Mouse (Mus musculus) forebrain, embryonic 10.5 days (tissue): ENCODE measurements at regions not wholly inside any gene's neighbourhood (a gene's known extent, or its start where the extent isn't known, plus 50 kb on each side); places are given as distances from the start of the nearest gene placed in this dataset.

Source experiments
- DNase-seq: peaks from one replicate; pipeline ENCODE4 v3.0.0-alpha.2; 2017; ENCODE audit warnings: low spot score; ENCODE audit errors: extremely low spot score
- H3K27ac ChIP-seq: fragments of 300-500 bp; sonication (generic); 2 replicates; pipeline ENCODE4 v1.5.1; 2016; ENCODE audit warnings: mild to moderate bottlenecking
- H3K27me3 ChIP-seq: fragments of 300-500 bp; sonication (generic); 2 replicates; pipeline ENCODE4 v1.6.1; 2016; ENCODE audit warnings: mild to moderate bottlenecking; ENCODE audit not compliant: poor library complexity, severe bottlenecking
- H3K36me3 ChIP-seq: fragments of 300-500 bp; sonication (generic); replicated peaks from 2 replicates; pipeline ENCODE4 v1.6.1; 2016; ENCODE audit warnings: mild to moderate bottlenecking, moderate library complexity
- H3K4me1 ChIP-seq: fragments of 300-500 bp; sonication (generic); 2 replicates; pipeline ENCODE4 v1.6.1; 2016
- H3K4me3 ChIP-seq: fragments of 300-500 bp; sonication (generic); 2 replicates; pipeline ENCODE4 v1.5.1; 2016; ENCODE audit warnings: mild to moderate bottlenecking, moderate library complexity
- H3K9me3 ChIP-seq: fragments of 300-500 bp; sonication (generic); 2 replicates; pipeline ENCODE4 v1.6.1; 2016; ENCODE audit warnings: mild to moderate bottlenecking, moderate library complexity
- WGBS: fragments of 180-500 bp; shearing (Covaris S2); methylation state at CpG from one replicate; pipeline ENCODE4 v1.1.7; 2016; 5-methylcytosine and 5-hydroxymethylcytosine counted together

DNA sequence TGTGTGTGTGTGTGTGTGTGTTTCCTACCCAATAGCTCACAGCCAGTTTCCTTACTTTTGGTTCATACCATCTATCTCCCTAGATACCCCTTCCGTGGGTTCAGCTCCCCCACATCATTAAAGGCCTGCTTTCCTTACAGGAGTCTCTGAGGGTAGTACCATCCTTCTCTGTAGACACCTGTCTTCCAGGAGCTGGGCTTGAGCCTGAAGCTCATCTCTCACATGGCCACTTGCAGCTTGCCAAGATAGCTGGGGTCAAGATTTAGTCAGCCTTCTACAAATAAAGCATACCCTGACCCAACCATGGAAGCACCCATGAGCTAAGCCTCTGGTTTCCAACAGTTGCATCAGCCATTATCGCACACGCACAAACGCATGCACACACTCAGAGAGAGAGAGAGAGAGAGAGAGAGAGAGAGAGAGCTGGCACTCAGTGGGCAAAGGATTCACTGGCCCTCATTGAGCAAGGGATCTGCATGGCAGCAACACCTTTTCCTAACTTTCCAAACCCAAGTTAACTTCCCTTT is 88.3 kb upstream of the Pabpc6 start:
- Histone ChIP-seq H3K27ac (no peak overlapping the region; the same call in 1 of the 2 replicates), H3K27me3 (peaks cover 25% of the 10 kb centered on the region), H3K9me3 (no peaks in the 10 kb centered on the region), H3K4me3 (no peak overlapping the region), H3K36me3 (no peaks in the 10 kb centered on the region), H3K4me1 (peaks cover 44% of the 10 kb centered on the region)
- 94% methylated on average over 4 of the region's 4 CpGs for WGBS
- no peak for DNase-seq

- H3K27ac ChIP-seq, result peak overlapping the region; percentile 66
- no peaks in the 10 kb centered on the region for H3K9me3 ChIP-seq
- peaks cover 20% of the 10 kb centered on the region for H3K27me3 ChIP-seq
- 85% methylated on average over 12 of the region's 12 CpGs for WGBS
- no peak for DNase-seq
- peaks cover 38% of the 10 kb centered on the region for H3K4me1 ChIP-seq
- no peak overlapping the region for H3K4me3 ChIP-seq
- H3K36me3 ChIP-seq, result no peaks in the 10 kb centered on the region
Measured at GRCm38 (mm10) chr17:9756675-9757074, 87.2 kb upstream of the Pabpc6 start.

DNA sequence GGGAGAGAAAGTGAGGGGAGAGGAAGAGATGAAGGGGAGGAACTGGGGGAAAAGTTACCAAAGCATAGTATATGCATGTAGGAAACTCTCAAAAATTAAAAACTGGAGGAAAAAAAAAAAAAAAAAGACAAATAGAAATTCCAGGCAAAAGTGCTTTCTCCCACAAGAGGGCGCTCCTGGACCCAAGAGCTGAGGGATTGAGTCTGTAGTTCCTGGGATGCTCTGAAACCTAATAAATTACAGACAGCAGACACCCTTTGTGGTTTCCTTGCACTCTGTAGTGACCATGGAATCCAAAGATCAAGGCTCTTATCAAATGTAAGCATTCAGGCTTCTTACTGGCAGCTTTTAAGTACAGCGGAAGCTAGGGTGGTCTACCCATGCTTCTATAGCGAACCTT is 86.7 kb upstream of the Pabpc6 start:
- Histone ChIP-seq H3K4me3 (no peak overlapping the region), H3K27me3 (peaks cover 16% of the 10 kb centered on the region), H3K27ac (peak overlapping the region; percentile 66; the same call in 1 of the 2 replicates), H3K9me3 (no peaks in the 10 kb centered on the region), H3K36me3 (no peaks in the 10 kb centered on the region), H3K4me1 (peaks cover 39% of the 10 kb centered on the region)
- WGBS, result 63% methylated on average over 3 of the region's 3 CpGs
- peak; percentile 53 for DNase-seq

DNA sequence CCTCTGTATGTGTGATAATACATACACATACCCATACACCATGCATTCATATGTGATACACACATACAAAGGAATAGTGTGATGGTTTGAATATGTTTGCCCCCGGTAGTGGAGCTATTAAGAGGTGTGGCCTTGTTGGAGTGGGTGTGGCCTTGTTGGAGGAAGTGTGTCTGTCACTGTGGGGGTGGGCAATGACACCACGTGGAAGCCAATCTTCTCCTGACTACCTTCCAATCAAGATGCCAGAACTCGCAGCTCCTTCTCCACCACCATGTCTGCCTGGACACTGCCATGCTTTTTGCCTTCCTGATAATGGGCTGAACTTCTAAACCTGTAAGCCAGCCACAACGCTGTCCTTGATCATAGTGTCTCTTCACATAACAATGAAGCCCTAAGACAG is 86.1 kb upstream of the Pabpc6 start:
- Histone ChIP-seq H3K4me1 (peaks cover 36% of the 10 kb centered on the region), H3K36me3 (no peaks in the 10 kb centered on the region), H3K27me3 (peaks cover 10% of the 10 kb centered on the region), H3K4me3 (no peak overlapping the region), H3K9me3 (no peaks in the 10 kb centered on the region), H3K27ac (no peak overlapping the region)
- no peak for DNase-seq
- WGBS, result 88% methylated on average over 4 of the region's 4 CpGs

GRCm38 (mm10) chr17:9754884-9755405 is 85.4 kb upstream of the Pabpc6 start:
- peaks cover 7% of the 10 kb centered on the region; the same call in 1 of the 2 replicates for H3K27me3 ChIP-seq
- H3K36me3 ChIP-seq, result no peaks in the 10 kb centered on the region
- 87% methylated on average over 2 of the region's 2 CpGs for WGBS
- H3K9me3 ChIP-seq, result no peaks in the 10 kb centered on the region
- no peak overlapping the region for H3K4me3 ChIP-seq
- DNase-seq, result no peak
- peaks cover 30% of the 10 kb centered on the region for H3K4me1 ChIP-seq
- H3K27ac ChIP-seq, result no peak overlapping the region

- no peak overlapping the region for H3K27ac ChIP-seq
- 84% methylated on average over 4 of the region's 4 CpGs for WGBS
- H3K36me3 ChIP-seq, result no peaks in the 10 kb centered on the region
Measured at GRCm38 (mm10) chr17:9752848-9753247, 83.3 kb upstream of the Pabpc6 start.

GRCm38 (mm10) chr17:9751348-9752170 is 82.0 kb upstream of the Pabpc6 start:
- Histone ChIP-seq H3K36me3 (no peaks in the 10 kb centered on the region), H3K9me3 (no peaks in the 10 kb centered on the region), H3K4me3 (no peak overlapping the region), H3K27me3 (peaks cover under 1% of the 10 kb centered on the region; the same call in 1 of the 2 replicates), H3K4me1 (peaks cover 13% of the 10 kb centered on the region), H3K27ac (peak overlapping the region; percentile 62; the same call in 1 of the 2 replicates)
- WGBS, result 63% methylated on average over 13 of the region's 13 CpGs
- no peak for DNase-seq

More at GRCm38 (mm10) chr17:9752848-9753247, 83.3 kb upstream of the Pabpc6 start:
- Histone ChIP-seq H3K9me3 (no peaks in the 10 kb centered on the region), H3K4me1 (peaks cover 18% of the 10 kb centered on the region), H3K27me3 (peaks cover 7% of the 10 kb centered on the region; the same call in 1 of the 2 replicates), H3K4me3 (no peak overlapping the region)
- no peak for DNase-seq

DNA sequence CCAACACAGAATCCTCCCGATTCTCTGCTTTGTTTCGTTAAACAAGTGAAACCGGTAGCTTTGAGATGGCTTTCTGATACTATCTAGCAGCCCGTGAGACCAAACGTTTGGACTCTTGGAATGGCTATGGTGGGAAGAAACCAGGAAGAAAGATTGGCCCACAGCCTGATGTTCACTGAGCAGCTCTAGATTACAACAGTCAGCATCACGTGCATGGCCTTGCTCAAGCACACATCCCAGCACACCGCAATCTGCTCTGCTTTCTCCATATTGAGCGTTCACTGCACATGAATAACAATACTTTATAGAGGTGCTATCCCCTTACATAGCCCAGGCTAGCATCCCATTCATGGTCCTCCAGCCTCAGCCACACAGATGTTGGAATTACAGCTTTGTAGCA is 80.5 kb upstream of the Pabpc6 start:
- Histone ChIP-seq H3K4me3 (no peak overlapping the region), H3K9me3 (no peaks in the 10 kb centered on the region), H3K36me3 (no peaks in the 10 kb centered on the region), H3K27me3 (no peaks in the 10 kb centered on the region), H3K27ac (no peak overlapping the region), H3K4me1 (peaks cover 10% of the 10 kb centered on the region)
- DNase-seq, result no peak
- WGBS, result 95% methylated on average over 8 of the region's 8 CpGs

DNA sequence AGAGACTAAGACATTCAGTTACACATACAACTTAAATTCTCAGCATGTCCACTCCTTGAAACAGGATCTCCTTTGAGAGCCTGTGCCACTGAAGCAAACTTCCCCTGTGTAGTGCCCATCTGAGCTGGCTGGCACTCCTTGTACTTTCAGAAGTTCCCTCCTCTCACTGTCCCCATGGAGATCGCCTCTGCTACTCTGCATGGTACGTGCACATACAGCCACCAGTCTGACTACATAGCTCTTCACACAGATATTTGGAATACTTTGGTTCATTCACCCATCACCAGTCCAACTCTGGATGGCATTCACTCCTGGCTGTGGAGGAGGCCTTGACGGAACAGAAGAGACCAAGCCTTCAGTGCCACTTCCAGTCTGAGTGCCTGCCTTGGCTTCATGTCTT is 79.8 kb upstream of the Pabpc6 start:
- no peak for DNase-seq
- H3K27me3 ChIP-seq, result no peaks in the 10 kb centered on the region
- H3K9me3 ChIP-seq, result no peaks in the 10 kb centered on the region
- no peak overlapping the region for H3K27ac ChIP-seq
- H3K36me3 ChIP-seq, result no peaks in the 10 kb centered on the region
- H3K4me1 ChIP-seq, result peaks cover 10% of the 10 kb centered on the region
- 100% methylated on average over 3 of the region's 3 CpGs for WGBS
- no peak overlapping the region for H3K4me3 ChIP-seq

DNA sequence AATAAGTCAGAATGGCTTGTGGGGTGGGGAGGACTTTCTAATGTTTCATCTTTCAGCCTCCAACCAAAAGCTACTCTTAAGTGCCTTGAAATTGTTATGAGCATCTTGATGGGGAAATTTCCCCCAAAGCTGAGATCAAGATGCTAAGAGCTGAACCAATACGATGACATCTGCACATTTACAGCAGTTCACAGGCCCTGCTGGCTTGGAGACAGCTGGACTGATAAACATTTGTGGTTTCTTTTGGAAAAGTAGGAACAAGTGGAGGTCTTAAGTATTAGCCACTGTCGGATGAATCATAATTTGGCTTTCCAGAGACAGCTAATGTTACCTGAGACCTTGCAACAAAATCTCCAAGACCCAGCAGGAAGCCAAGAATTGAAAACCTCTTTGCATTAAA is 78.4 kb upstream of the Pabpc6 start:
- WGBS, result 92% methylated on average over 2 of the region's 2 CpGs
- H3K36me3 ChIP-seq, result no peaks in the 10 kb centered on the region
- peaks cover 10% of the 10 kb centered on the region for H3K4me1 ChIP-seq
- H3K9me3 ChIP-seq, result no peaks in the 10 kb centered on the region
- no peaks in the 10 kb centered on the region for H3K27me3 ChIP-seq
- no peak for DNase-seq
- H3K27ac ChIP-seq, result no peak overlapping the region
- no peak overlapping the region for H3K4me3 ChIP-seq

DNA sequence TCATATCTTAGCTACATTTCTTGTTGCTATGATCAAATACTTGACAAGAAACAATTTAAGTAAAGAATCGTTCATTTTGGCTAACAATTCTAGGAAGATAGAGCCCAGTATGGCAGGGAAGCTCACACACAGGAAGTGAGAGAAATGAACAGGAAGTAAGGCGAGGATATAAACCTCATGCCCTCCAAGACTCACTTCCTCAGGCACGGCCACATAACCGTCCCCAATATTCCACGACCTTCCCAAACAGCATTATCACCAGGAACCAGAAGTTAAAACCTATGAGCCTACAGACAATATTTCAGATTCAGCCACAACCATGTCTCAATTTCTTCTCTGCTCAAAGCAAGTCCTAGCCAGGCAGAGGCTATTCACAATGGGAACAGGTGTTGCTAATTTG is 73.8 kb upstream of the Pabpc6 start:
- H3K36me3 ChIP-seq, result no peaks in the 10 kb centered on the region
- H3K27ac ChIP-seq, result no peak overlapping the region
- H3K4me3 ChIP-seq, result no peak overlapping the region
- DNase-seq, result no peak
- H3K27me3 ChIP-seq, result no peaks in the 10 kb centered on the region
- no peaks in the 10 kb centered on the region for H3K9me3 ChIP-seq
- H3K4me1 ChIP-seq, result no peaks in the 10 kb centered on the region
- 87% methylated on average over 5 of the region's 5 CpGs for WGBS

DNA sequence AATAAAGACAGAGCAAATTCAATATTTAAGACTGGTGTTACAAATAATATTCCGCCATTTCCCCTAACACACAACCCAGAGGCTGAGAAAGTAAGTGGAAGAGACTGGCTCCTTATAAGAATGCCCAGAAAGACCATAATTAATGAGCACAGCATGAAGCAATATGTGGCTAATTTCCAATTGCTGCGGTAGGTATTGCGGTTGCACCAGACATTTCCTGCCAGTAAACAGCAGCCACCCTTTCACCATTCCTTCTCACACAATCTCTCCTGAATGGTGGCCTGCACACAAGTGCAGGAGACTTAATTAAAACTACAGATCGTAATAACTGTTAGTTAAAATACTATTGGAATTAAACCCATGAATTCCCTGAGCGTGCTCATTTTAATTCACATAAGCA is 71.8 kb upstream of the Pabpc6 start:
- no peak for DNase-seq
- Histone ChIP-seq H3K27me3 (no peaks in the 10 kb centered on the region), H3K27ac (no peak overlapping the region), H3K4me1 (no peaks in the 10 kb centered on the region), H3K36me3 (no peaks in the 10 kb centered on the region), H3K4me3 (no peak overlapping the region), H3K9me3 (no peaks in the 10 kb centered on the region)
- WGBS, result 87% methylated on average over 5 of the region's 5 CpGs

GRCm38 (mm10) chr17:9729020-9729419 is 59.5 kb upstream of the Pabpc6 start:
- DNase-seq, result no peak
- WGBS, result 77% methylated on average over 3 of the region's 3 CpGs
- peak overlapping the region; percentile 26; the same call in 1 of the 2 replicates for H3K27ac ChIP-seq

More at GRCm38 (mm10) chr17:9729020-9729419, 59.5 kb upstream of the Pabpc6 start:
- Histone ChIP-seq H3K9me3 (no peaks in the 10 kb centered on the region), H3K36me3 (no peaks in the 10 kb centered on the region), H3K4me1 (peaks cover 35% of the 10 kb centered on the region), H3K27me3 (no peaks in the 10 kb centered on the region), H3K4me3 (no peak overlapping the region)
